Mouse (Mus musculus) mouse embryonic stem cell (cell line): Measurements from ENCODE around the gene Gja6.

Source experiments
- in situ Hi-C, 2 experiments: fragments of 300-500 bp; cut with MboI; formaldehyde crosslinking; loops; 1 replicate in 1 of 2; 3 replicates in 1 of 2; pipeline ENCODE4 v1.14.3; 2019 to 2020; ENCODE audit warnings: low sequenced_read_pairs in 2 of 2, low pct_unique_long_range_greater_than_20kb in 1 of 2, mixed read lengths in 1 of 2; ENCODE audit not compliant: unreplicated experiment in 1 of 2

The Gja6 gene

DNA sequence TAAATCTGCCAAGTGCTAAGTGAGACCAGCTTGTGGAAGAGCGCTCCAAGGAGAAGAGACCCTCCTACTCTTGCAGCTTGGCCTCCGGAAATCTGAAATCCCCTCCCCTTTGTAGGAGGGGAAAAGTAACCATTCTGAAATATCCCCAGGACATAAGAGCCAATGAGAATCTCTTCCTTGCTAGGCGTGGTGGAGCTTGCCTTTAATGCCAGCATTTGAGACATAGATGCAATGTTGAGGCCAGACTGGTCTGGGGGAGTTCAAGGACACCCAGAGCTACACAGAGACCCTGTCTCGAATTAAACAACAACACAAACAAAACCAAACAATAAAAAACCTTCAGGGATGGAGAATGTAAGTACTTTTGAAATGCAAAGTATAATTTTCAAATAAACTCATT, at the start of gene Gja6:
Gene Gja6, minus strand, starts transcription at position 101 of the 400 bp plus-strand sequence.
- in situ Hi-C loops, result no loop called here

DNA sequence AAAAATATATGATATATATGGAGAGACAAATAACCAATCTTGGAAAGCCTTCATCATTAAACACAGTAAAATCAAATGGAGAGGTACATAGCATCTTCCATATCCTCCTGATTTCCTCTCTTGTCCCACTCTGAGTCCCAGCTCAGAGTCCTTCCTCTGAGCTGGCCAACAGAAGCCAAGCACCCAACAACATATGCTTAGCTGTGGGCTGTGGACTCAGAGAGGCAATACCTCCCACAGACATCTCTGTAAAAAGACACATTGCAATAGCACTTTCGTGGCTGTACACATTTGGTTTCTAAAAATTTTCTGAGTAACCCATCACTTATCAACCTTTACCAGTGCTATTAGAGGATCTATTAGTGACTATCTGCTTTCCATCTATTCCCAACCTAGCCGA, 42.7 kb upstream of the Gja6 start:
- in situ Hi-C loops, result no loop called here

DNA sequence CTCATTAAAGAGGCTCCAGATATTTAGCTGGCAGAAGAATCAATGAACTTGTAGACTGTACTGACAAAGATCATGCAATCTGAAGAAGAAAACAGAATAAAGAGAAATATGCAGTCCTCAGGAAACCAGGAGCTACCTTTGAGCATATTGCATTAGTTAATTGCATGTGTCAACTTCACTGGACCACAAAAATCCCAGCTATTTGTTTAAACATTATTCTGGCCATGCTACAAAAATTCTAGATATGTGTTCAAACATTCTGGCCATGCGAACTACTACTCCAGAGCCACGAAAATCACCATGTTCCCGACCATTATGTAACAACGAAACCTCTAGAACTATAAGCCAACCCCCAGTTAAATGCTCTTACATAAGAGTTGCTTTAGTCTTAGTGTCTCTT, 37.9 kb upstream of the Gja6 start:
- in situ Hi-C loops, result no loop called here

DNA sequence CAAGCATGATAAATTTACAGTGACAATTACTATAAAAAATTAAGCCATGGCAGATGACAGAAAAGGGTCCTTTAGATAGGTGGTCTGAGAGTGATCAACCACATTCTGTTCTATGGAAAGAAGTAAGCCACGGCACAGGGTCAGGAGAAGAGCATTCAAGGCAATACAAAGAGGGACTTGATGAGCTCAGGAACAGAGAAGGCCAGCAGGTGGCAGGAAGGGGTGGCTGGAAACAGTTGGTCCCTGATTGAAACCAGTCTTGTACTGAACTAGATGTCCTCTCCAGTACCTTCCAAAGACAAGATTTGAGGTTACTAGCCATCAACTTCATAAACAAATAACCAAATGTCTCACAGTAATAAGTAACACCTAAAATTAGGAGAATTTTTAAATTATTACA, 28.7 kb upstream of the Gja6 start:
- in situ Hi-C loops, result loop anchor here in 1 of 2 experiments (10.0 kb wide), 1 partner anchor 751 kb away; no protein-coding TSS in a partner anchor

DNA sequence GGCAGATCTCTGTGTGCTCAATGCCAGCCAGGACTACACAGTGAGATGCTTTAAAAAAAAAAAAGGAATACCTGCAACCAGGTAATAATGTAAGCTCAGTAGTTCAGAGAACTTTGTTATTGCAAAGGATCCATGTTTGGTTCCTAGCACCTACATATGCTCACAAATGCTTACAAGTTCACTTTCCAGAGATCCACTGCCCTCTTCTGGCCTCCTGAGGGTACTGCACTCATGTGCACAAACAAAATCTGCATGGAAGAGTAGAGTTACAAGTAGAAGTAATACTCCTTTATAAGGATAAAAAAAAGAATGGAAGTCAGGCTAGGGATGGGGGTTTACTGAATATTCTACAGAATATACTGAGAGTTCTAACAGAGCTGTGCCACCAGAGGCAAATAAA, 23.8 kb upstream of the Gja6 start:
- in situ Hi-C loops, result loop anchor here in 1 of 2 experiments (10.0 kb wide), 1 partner anchor 746 kb away; no protein-coding TSS in a partner anchor

DNA sequence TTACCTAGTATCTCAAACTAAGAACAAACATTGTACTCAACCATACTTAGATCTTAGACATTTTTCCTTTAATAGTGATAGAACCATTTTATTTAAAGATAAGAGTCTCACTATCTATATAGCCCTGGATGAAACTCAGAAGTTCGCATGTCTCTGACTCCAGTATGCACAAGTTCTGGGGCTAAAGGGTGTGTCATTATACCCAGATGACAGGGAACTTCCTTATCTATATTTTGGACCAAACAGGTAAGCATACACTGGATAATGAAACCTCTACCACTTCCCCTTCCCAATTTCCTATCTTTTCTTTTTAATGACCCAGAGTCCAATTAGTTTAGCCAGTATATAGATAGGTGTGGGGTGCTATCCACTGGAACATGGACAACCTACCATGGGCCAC, 22.0 kb upstream of the Gja6 start:
- in situ Hi-C loops, result no loop called here

DNA sequence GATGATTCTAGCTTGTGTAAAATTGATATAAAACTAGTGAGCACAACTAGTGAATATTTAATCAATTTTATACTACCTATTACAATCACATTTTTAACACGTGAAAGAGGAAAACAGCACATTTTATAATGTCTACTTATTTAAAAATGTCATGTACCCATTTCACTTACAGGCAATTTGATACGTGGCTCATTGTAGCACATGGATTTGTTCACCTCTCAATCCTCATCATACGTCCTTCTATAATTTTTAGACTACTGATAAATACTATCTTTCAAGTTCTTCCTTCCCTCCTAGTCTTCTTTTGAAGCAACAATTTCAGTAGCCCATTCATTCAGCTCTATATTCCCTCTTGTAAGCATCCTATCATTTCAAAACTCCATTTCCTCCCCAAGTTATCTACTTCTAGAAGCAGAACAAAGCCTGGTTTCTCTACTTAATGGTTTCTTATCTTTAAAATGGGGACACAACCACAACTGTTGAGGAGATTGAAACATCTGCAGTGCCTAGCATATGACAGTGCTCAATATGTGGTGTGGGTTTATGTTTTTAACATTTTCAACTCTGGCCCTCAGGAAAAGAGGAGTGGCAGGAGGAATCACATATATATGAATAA, 12.3 kb upstream of the Gja6 start:
- in situ Hi-C loops, result no loop called here

DNA sequence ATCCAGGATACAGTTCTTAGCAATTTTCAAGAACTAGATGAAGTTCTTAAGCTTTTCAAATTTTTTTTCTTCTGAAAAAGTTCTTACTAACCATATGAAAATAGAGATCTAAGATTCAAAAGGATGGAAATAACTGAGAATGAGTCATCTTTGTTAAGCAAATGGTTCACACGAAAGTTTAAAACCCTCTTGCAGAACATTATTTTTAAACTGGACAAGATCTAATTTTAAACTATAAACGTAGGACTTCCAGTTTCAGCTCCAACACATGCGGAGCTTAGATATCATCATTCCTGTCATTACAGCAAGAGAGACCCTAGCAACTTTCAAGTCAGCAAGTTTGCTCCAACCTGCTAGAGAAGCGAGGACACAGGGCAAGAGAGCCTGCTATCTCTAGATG, 375 bp downstream of the Gja6 start:
- in situ Hi-C loops, result no loop called here

DNA sequence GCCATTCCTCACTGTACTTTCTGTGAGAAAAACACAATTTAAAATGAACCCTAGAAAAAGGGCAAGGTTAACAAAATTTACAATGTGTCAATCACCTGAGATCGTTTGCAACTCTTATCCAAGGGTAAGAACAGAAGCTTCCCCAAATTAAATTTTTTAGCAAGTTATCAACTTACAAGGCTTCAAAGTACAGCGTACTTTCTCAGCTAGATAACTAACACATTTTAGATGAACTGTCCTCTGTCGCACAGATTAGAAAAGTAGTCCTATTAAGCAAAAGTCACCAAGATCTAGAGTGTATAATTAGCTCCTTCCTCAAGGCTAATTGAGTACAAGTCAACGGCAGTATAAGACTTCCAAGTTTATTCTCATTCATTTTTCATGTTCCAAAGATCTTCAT, 939 bp downstream of the Gja6 start:
- in situ Hi-C loops, result no loop called here

DNA sequence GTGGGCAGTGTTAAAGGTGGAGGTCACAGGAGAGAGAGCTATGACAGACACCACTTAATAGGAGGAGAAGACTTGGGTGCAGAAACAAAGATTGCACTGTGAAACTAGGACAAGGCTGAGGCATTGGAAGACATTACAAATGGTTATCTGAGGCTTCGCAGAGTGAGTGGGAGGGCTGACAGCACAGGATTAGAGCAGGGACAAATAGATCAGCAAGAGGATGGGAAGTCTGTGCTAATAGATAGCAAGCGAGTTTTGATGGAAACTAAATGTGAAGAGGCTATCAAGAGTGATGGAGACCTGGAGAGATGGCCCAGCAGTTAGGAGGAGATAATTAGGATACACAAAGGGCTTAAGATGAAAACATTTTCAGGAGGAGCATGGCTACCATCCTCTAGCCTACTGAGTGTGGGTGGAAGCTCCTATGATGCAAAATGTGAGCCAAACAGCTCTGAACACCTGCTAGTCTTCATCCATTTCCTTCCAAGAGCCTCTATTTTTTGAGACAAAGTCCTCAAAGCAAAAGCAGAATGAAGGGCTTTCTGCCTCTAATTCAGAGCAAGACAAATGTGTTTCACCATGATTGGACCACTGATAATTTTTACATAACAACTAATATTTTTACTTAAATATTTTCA, 1.7 kb downstream of the Gja6 start:
- in situ Hi-C loops, result no loop called here

DNA sequence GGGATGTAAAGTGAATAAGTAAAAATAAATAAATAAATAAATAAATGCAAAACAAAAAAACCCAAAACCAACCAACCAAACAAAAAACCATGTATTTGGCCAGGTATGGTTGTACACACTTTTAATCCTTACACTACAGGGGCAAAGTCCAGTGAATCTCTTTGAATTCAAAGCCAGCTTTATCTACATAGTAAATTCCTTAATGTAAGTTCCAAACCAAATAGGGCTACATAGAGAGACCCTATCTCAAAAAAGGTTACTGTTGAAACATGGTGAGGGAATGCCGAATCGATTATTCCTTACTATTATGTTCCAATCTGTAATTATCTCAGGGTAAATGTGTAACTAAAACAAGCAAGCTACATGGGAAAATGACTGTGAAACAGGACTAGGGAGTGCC, 5.7 kb downstream of the Gja6 start:
- in situ Hi-C loops, result no loop called here

DNA sequence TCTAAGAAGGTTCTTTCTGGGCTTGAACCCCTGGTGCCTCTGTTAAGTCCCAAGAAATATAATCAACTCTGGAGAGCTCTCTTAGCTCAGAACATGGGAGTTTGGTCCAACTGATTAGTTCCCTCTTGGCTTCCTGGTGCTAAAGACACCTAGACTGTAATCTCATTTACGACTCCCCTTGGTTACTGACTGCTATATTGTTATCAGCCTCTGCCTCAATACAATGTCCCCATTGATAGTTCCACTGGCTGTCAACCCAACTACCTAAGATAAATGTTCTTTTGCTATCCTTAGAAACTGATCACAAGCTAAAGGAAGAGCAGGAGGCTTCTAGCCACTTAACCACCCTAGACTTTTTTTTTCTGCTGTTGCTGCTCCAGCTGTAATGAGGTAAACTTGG, 14.8 kb downstream of the Gja6 start:
- in situ Hi-C loops, result no loop called here

DNA sequence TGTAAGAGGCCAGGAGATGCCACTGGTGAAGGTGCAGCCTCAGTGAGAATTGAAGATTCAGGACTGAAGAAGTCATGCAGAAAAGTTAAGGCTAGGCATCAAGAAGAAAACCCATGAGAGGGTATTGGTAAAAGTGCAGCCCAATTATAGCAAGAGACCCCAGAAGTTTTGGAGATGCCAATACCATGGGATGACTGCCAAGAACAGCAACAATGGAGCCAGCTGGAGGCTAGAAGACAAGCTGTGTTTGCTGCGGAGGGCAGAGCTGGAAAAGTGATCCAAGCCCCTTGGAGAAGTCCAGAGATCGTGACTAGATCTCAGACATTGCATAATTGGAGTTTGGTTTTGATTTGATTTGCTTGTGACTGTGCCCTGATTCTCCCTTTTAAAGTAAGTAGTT, 20.6 kb downstream of the Gja6 start:
- in situ Hi-C loops, result no loop called here

DNA sequence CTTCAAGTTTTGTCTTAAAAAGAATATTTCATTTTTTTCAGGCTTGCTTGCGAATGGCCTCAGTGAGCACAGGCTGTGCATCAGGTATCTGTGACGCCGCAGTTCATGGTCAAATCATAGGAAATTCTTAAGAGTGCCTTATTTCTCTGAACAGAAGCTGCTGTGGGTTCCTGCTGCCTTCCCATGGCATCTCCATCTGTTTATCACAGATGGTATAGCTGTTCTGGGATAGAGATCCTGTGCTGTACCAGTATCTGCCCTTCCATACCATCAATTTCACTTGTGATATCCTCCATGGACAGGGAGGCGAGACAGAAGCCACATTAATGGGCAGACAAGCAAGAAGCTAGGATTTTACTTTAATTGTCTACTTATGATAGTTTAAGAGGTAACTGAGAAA, 40.3 kb downstream of the Gja6 start:
- in situ Hi-C loops, result no loop called here

DNA sequence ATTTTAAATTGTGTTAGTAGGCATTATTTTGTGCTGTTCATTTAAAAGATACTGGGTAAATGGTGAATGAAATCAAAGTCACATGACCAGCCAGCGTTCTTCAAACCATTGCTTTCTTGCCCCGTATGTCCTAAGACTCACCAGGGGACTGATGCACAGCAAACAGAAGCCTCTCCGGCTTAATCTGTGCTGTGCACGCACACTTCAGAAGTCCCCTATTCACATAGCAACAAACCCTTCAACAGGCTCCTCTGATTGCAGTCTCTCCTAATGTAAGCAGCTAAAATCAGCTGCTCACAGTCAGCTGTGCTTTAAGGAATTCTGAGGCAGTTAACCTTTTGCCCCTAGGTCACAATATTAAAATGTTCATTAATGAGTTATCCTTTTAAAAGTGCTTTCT, 41.8 kb downstream of the Gja6 start:
- in situ Hi-C loops, result no loop called here

DNA sequence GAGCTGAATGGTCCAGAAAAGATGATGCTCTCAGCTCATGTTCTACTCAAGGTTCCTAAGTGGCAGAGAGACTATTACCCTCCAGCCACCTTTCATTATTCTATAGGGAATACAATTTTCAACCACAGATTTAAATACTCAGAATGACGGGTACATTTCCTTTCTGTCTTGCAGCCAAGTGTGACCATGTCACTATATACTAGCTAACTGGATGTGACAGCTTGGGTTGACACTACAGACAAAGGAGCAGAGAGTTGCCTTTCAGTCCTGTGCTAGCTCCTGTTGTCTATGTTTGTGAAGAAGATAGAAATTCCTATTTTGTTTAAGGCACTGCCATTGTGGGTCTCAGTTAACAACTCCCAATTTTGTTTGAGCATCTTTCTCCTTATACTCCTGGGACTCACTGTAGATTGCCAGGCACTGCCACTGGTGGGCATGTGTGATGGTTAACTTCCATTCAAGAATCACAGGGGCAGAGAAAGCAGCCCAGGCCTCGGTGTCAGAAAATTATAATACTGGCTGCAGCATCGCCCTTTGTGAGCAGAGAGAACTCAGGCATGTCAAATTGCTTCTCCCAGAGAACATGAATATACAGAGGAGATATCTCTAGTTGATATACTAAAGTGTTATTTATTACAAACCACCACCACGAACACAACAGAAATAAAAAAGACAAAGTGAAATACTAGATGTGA, 43.0 kb downstream of the Gja6 start:
- in situ Hi-C loops, result no loop called here
